Mouse (Mus musculus) liver, adult 2 months (tissue): ENCODE results near the gene Parp1. TPM values are rescaled to one million over a fixed set of nuclear protein-coding genes. Genes with fewer than 3 reads are reported as not detected.
"Not testable (repeated sequence)": the region's sequence is repeated elsewhere in the genome, so short reads cannot be mapped to it uniquely, and the experiment has no call there.

ENCODE experiments used
- DNase-seq: peaks from one replicate; pipeline ENCODE4 v3.0.0-alpha.2; 2011; ENCODE audit warnings: low read depth, low spot score; ENCODE audit errors: extremely low read depth
- H3K27ac ChIP-seq: fragments of 200-500 bp; replicated peaks from 2 replicates; pipeline ENCODE4 v1.5.1; 2012; ENCODE audit warnings: low read depth, mild to moderate bottlenecking, control low read depth, inconsistent platforms, low read length; ENCODE audit not compliant: insufficient read depth
- H3K27me3 ChIP-seq: fragments of 200-500 bp; 2 replicates; pipeline ENCODE4 v1.6.1; 2012; ENCODE audit warnings: mild to moderate bottlenecking, moderate library complexity, low read length, inconsistent platforms; ENCODE audit not compliant: control insufficient read depth, insufficient read depth
- H3K36me3 ChIP-seq: fragments of 200-500 bp; 2 replicates; pipeline ENCODE4 v1.6.1; 2012; ENCODE audit warnings: low read length, inconsistent platforms; ENCODE audit not compliant: control insufficient read depth, insufficient read depth
- H3K4me1 ChIP-seq: fragments of 200-500 bp; 2 replicates; pipeline ENCODE4 v1.6.1; 2011; ENCODE audit warnings: low read length; ENCODE audit not compliant: control insufficient read depth, insufficient read depth
- H3K4me3 ChIP-seq: fragments of 200-500 bp; 2 replicates; pipeline ENCODE4 v1.5.1; 2011; ENCODE audit warnings: low read depth, mild to moderate bottlenecking, control low read depth, low read length, moderate library complexity; ENCODE audit not compliant: insufficient read depth
- H3K79me2 ChIP-seq: fragments of 200-500 bp; 2 replicates; pipeline ENCODE4 v1.6.1; 2012; ENCODE audit warnings: inconsistent platforms, mild to moderate bottlenecking, low read length, moderate library complexity; ENCODE audit not compliant: control insufficient read depth, insufficient read depth
- H3K9ac ChIP-seq: fragments of 200-500 bp; 2 replicates; pipeline ENCODE4 v1.6.1; 2012; ENCODE audit warnings: low read depth, mild to moderate bottlenecking, control low read depth, inconsistent platforms, low read length
- CTCF ChIP-seq: fragments of 200-500 bp; IDR thresholded peaks from 2 replicates; pipeline ENCODE4 v1.5.1; 2011; ENCODE audit warnings: low read depth, low read length, control low read depth
- POLR2A ChIP-seq: fragments of 200-500 bp; IDR thresholded peaks from 2 replicates; pipeline ENCODE4 v1.6.1; 2011; ENCODE audit warnings: low read length, control low read depth; ENCODE audit not compliant: insufficient read depth; ENCODE audit errors: extremely low read depth
- WGBS: fragments of 180-500 bp; shearing (Covaris S2); methylation state at CpG from one replicate; pipeline ENCODE4 v1.1.7; 2018; 5-methylcytosine and 5-hydroxymethylcytosine counted together
- polyA plus RNA-seq: library from polyadenylated mRNA; depleted of rRNA; stranded (reverse); fragments of >200 nt; gene quantifications from 2 replicates; pipeline ENCODE4 v1.2.3, GENCODE M21; 2012
- total RNA-seq: library from RNA; depleted of rRNA; stranded (reverse); fragments of >200 nt; gene quantifications from 2 replicates; pipeline ENCODE4 v1.2.3, GENCODE M21; 2014

Gene Parp1
- total and polyA plus RNA-seq, 2 experiments, result 14.6 to 25.4 TPM

DNA sequence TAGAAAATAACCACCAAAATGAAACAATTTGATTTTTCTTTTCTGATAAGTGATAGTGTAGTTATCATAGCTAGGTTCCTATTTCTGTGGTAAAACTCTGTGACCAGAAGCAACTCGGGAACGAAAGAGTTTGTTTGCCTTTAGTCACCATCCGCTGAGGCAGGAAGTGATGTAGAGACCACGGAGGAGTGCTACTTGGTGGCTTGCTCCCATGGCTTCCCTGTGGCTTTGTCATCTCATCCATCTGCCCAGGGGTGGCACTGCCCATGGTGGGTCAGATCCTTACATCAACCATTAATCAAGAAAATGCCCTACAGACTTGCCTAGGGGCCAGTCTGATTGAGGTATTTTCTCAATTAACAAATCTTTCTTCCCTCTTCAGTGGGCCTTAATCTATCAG, 53.7 kb downstream of the Parp1 start:
- WGBS, result 75% methylated on average over 4 of the region's 4 CpGs

DNA sequence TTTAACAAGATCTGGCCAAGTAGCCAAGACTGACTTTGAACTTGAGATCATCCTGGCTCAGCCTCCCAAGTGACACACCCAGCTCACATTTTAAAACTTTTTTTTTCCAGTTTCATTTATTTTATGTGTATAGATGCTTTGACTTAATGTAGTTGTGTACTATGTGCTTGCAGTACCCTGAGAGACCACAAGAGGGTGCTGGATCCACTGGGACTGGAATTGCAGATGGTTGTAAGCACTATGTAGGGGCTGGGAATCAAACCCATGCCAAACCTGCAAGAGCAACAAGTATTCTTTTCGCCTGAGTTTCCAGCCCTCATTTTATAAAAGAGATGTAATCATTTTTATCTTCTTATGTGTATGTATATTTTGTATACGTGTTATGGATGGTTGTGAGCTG, 55.2 kb downstream of the Parp1 start:
- DNase-seq, result no peak

More for the DNA sequence above, 53.7 kb downstream of the Parp1 start:
- H3K27ac ChIP-seq, result no peak overlapping the region
- H3K79me2 ChIP-seq, result no peaks in the 10 kb centered on the region
- H3K36me3 ChIP-seq, result no peaks in the 10 kb centered on the region
- H3K27me3 ChIP-seq, result no peaks in the 10 kb centered on the region
- TF ChIP-seq POLR2A, result no peak
- TF ChIP-seq CTCF, result no peak
- H3K4me1 ChIP-seq, result no peaks in the 10 kb centered on the region
- H3K9ac ChIP-seq, result no peak overlapping the region
- DNase-seq, result no peak
- H3K4me3 ChIP-seq, result no peak overlapping the region

DNA sequence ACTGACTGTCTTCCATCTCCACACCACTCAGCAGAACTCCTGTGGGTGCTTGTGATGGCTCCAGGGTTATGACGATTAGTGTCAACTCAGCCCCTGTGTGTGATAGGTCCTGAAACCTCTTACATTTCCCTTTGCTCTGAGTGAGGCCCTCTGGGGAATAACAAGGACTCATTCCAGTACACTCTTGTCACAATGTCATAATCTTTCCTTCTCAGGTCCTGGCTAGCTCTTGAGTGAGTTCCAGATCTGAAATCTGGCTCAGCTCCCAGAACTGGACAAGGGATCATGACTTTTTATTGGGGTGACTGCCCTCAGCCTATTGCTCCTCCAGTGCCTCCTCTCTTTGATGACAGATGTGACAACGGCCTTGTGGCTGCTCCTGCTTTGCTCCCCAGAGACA, 57.4 kb downstream of the Parp1 start:
- no peak overlapping the region for H3K4me3 ChIP-seq
- no peaks in the 10 kb centered on the region for H3K79me2 ChIP-seq
- WGBS, result 24% methylated on average over 2 of the region's 2 CpGs
- TF ChIP-seq POLR2A (no peak), CTCF (no peak)
- DNase-seq, result peak; percentile 62
- H3K36me3 ChIP-seq, result no peaks in the 10 kb centered on the region
- no peak overlapping the region for H3K27ac ChIP-seq
- H3K4me1 ChIP-seq, result no peaks in the 10 kb centered on the region
- H3K27me3 ChIP-seq, result no peaks in the 10 kb centered on the region
- no peak overlapping the region for H3K9ac ChIP-seq

More for the DNA sequence above, 55.2 kb downstream of the Parp1 start:
- TF ChIP-seq POLR2A (no peak), CTCF (peak; percentile 29; the same call in 1 of the 2 replicates)
- Histone ChIP-seq H3K9ac (no peak overlapping the region), H3K36me3 (no peaks in the 10 kb centered on the region), H3K27ac (no peak overlapping the region), H3K4me1 (no peaks in the 10 kb centered on the region), H3K4me3 (no peak overlapping the region), H3K27me3 (no peaks in the 10 kb centered on the region), H3K79me2 (no peaks in the 10 kb centered on the region)
- 97% methylated on average over 2 of the region's 2 CpGs for WGBS

DNA sequence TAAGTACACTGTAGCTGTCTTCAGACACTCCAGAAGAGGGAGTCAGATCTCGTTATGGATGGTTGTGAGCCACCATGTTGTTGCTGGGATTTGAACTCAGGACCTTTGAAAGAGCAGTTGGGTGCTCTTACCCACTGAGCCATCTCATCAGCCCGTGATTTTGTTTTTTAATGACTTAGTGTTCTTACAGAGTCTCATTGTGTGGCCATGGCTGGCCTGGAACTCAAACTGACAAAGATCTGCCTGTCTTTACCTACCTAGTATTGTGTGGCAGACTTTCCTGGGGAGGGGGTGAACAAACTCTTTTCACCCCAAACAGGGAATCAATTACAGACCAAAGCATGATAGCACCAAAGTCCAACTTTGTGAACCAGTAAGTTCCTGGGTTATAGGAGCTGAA, 69.1 kb downstream of the Parp1 start:
- H3K27ac ChIP-seq, H3K9ac ChIP-seq, H3K4me1 ChIP-seq, H3K79me2 ChIP-seq, DNase-seq, H3K4me3 ChIP-seq, H3K27me3 ChIP-seq, H3K36me3 ChIP-seq: not testable (repeated sequence)
- WGBS, result 94% methylated on average over 2 of the region's 2 CpGs

DNA sequence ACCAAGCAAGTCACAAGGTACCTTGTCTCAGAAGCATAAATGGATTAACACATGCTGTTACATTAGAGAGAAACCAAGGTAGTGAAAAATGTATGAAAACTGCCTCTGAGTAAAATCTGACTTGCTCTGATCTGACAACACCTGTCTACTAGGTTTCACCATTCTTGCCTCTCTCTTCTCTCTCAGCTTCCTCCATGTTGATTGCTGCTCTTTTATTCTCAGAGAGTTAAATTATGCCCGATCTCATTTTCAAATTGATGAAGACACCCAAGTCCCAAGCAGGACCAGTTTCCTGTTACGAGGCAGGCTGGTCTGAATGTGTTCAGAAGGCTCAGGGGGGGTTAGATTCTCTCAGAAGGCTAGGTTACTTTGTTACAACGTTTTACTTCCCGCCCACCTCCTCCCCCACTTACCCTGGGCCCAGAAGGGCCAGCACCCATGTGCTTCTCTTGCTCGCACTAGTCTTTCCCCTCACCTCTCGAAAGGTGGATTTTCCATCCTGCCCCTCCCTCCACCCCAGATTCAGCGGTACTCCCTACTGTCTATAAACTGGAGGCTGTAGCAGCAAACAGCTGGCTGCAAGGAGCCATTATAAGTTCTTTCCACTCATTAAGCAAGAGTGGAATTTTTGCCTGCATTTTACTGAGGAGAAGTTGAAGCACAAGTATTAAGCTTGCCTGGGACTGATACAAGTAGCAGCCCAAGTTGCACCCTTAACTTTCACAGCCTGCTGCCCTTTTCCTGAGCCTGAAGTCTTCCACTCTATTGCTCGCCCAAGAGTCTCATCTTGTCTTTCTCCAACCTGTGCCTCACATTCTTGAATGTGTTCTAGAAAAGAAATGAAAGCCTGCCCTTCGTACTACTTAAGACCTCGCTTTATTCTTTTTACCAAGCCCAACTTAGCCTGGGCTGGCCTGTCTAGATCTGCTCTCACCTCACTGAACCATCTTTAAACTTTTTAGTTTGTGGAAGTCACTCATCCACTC, 71.0 kb downstream of the Parp1 start:
- Histone ChIP-seq H3K79me2 (peaks cover 4% of the 10 kb centered on the region; the same call in 1 of the 2 replicates), H3K27ac (no peak overlapping the region), H3K36me3 (no peaks in the 10 kb centered on the region), H3K4me1 (peaks cover 3% of the 10 kb centered on the region; the same call in 1 of the 2 replicates), H3K9ac (no peak overlapping the region), H3K27me3 (no peaks in the 10 kb centered on the region), H3K4me3 (no peak overlapping the region)
- no peak for TF ChIP-seq POLR2A
- no peak for TF ChIP-seq CTCF
- WGBS, result 88% methylated on average over 10 of the region's 10 CpGs
- DNase-seq, result no peak

DNA sequence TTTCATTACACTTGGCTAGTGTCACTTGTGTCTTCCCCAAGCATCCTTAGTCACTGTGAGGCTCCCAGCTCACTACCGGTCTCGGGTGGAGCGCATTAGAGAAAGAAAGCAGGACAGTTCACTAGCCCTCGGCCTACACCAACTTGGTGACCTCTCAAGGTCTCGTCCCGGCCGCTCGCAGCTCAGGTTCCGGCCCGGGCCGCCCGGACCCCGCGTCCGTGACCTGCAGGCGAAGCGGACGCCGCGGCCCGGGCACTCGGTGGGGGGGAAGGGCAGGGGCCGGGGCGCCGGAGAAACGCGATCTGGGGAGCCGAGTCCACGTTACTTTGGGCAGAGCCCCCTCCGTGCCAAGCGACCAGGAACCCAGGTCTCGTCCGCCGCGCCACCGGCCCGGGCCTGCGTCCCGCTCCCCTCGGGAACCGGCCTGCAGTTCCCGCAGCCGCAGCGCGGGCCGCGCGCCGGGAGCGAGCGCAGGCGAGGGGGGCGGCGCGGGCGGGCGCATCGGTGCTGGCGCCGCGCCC, 71.9 kb downstream of the Parp1 start:
- H3K9ac ChIP-seq, result peak overlapping the region; percentile 76
- no peaks in the 10 kb centered on the region for H3K27me3 ChIP-seq
- peak; percentile 15 for DNase-seq
- H3K79me2 ChIP-seq, result peaks cover 4% of the 10 kb centered on the region; the same call in 1 of the 2 replicates
- H3K36me3 ChIP-seq, result no peaks in the 10 kb centered on the region
- H3K27ac ChIP-seq, result no peak overlapping the region
- TF ChIP-seq POLR2A (no peak), CTCF (peak; percentile 26; the same call in 1 of the 2 replicates)
- WGBS, result under 1% methylated on average over 53 of the region's 61 CpGs
- H3K4me1 ChIP-seq, result peaks cover 3% of the 10 kb centered on the region; the same call in 1 of the 2 replicates
- H3K4me3 ChIP-seq, result peak overlapping the region; percentile 98
